Mouse (Mus musculus) cortical plate, adult 2 months (tissue): ENCODE data around the gene Il4ra.

ENCODE experiments used
- CTCF ChIP-seq: fragments of 200-500 bp; IDR thresholded peaks from 2 replicates; pipeline ENCODE4 v1.5.1; 2011; ENCODE audit warnings: mild to moderate bottlenecking, control low read depth, low read length; ENCODE audit not compliant: insufficient read depth; ENCODE audit errors: extremely low read depth
- POLR2A ChIP-seq: fragments of 200-500 bp; IDR thresholded peaks from 2 replicates; pipeline ENCODE4 v1.6.1; 2011; ENCODE audit warnings: mild to moderate bottlenecking, low read length, control low read depth; ENCODE audit not compliant: insufficient read depth; ENCODE audit errors: extremely low read depth

DNA sequence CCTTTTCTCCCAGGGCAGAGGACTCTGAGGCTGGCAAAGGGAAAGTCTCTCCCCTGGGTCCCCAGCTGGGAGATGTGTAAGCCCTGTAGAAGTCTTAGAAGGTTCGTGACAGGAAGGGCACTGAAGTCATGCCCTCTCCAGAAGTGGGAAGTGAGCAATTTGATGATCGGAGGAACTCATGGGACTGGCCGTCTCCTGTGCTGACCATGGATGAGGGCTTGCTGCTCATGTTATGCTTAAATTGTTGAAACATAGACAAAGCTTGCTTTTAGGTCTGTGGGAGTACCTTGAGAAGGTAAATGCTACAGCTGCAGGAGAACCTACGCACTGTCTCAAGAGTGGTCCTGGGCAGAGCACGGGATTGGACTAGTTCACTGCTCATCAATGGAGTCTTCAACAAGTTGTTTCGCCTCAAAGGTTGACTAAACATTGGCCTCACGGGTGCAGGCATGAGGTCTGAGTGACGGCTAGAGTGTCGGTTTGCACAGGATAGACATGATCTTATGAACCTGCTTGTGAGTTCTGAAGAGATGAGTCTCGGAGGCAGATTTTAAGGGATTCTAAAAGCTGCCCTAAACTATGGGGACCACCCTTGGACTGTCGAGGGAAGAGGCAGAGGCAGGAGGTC lies 50.0 kb downstream of the Il4ra start:
- TF ChIP-seq CTCF (no peak), POLR2A (no peak)
